Mouse (Mus musculus) neural tube, embryonic 14.5 days (tissue): ENCODE results near the gene Rsad2. TPM values are rescaled to one million over a fixed set of nuclear protein-coding genes. Genes with fewer than 3 reads are reported as not detected.

Source experiments
- ATAC-seq: fragments of 200-750 bp; cut with Nextera tagmentation; 2 replicates; pipeline ENCODE4 v1.8.0; 2017; ENCODE audit warnings: low read depth, mild to moderate bottlenecking, moderate TSS enrichment, moderate library complexity
- H3K27ac ChIP-seq: fragments of 300-500 bp; sonication (generic); 2 replicates; pipeline ENCODE4 v1.5.1; 2014; ENCODE audit warnings: low read depth, mild to moderate bottlenecking, control low read depth, low read length, moderate library complexity, mixed read lengths
- H3K27me3 ChIP-seq: fragments of 300-500 bp; sonication (generic); 2 replicates; pipeline ENCODE4 v1.6.1; 2014; ENCODE audit warnings: low read length; ENCODE audit not compliant: control insufficient read depth, insufficient read depth
- H3K36me3 ChIP-seq: fragments of 300-500 bp; sonication (generic); 2 replicates; pipeline ENCODE4 v1.6.1; 2014; ENCODE audit warnings: low read length, mixed read lengths; ENCODE audit not compliant: control insufficient read depth, insufficient read depth
- H3K4me1 ChIP-seq: fragments of 300-500 bp; sonication (generic); 2 replicates; pipeline ENCODE4 v1.6.1; 2014; ENCODE audit warnings: low read length; ENCODE audit not compliant: control insufficient read depth, insufficient read depth
- H3K4me2 ChIP-seq: fragments of 300-500 bp; sonication (generic); 2 replicates; pipeline ENCODE4 v1.6.1; 2014; ENCODE audit warnings: mild to moderate bottlenecking, low read depth, low read length, control low read depth
- H3K4me3 ChIP-seq: fragments of 300-500 bp; sonication (generic); 2 replicates; pipeline ENCODE4 v1.5.1; 2014; ENCODE audit warnings: low read depth, low read length, control low read depth, mixed read lengths
- H3K9ac ChIP-seq: fragments of 300-500 bp; sonication (generic); replicated peaks from 2 replicates; pipeline ENCODE4 v1.6.1; 2014; ENCODE audit warnings: low read depth, mild to moderate bottlenecking, control low read depth, low read length, mixed read lengths
- H3K9me3 ChIP-seq: fragments of 300-500 bp; sonication (generic); 2 replicates; pipeline ENCODE4 v1.6.1; 2016; ENCODE audit warnings: low read length; ENCODE audit not compliant: control insufficient read depth
- WGBS: fragments of 180-500 bp; shearing (Covaris S2); extraction: QIAGEN DNeasy Blood & Tissue Kit; methylation state at CpG from one replicate; pipeline ENCODE4 v1.1.7; 2014; 5-methylcytosine and 5-hydroxymethylcytosine counted together
- polyA plus RNA-seq: library from polyadenylated mRNA; unstranded; fragments of >200 nt; fragmentation: Nextera tagmentation; extraction: Ambion mirVana; gene quantifications from 2 replicates; pipeline ENCODE4 v1.2.1, GENCODE M21; 2014

Rsad2 gene
- polyA plus RNA-seq, 1 experiment from 2014 or later = 0.21 TPM

DNA sequence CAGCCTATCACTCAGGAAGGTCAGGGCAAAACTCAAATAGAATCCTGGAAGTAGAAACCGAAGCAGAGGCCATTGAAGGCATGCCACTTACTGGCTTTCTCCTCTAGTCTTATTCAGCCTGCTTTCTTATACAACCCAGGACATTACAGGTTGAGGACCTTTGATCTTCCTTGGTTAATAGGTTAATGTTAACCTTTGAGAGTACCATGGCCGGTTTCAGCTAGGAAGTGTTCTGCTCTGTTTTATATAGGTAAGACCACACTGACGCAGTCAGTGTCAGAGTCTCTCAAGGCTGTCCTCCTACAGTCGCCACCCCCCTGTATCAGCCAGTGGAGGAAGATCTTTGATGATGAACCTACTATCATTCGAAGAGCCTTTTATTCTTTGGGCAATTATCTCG lies 17.5 kb upstream of the Rsad2 start:
- WGBS = 90% methylated on average over 6 of the region's 6 CpGs
- ATAC-seq = no peak
- H3K27ac ChIP-seq = no peak overlapping the region
- no peak overlapping the region for H3K9ac ChIP-seq
- H3K4me3 ChIP-seq = no peak overlapping the region
- no peaks in the 10 kb centered on the region for H3K9me3 ChIP-seq
- H3K36me3 ChIP-seq = no peaks in the 10 kb centered on the region
- H3K27me3 ChIP-seq = no peaks in the 10 kb centered on the region
- H3K4me1 ChIP-seq = no peaks in the 10 kb centered on the region
- no peak overlapping the region for H3K4me2 ChIP-seq

DNA sequence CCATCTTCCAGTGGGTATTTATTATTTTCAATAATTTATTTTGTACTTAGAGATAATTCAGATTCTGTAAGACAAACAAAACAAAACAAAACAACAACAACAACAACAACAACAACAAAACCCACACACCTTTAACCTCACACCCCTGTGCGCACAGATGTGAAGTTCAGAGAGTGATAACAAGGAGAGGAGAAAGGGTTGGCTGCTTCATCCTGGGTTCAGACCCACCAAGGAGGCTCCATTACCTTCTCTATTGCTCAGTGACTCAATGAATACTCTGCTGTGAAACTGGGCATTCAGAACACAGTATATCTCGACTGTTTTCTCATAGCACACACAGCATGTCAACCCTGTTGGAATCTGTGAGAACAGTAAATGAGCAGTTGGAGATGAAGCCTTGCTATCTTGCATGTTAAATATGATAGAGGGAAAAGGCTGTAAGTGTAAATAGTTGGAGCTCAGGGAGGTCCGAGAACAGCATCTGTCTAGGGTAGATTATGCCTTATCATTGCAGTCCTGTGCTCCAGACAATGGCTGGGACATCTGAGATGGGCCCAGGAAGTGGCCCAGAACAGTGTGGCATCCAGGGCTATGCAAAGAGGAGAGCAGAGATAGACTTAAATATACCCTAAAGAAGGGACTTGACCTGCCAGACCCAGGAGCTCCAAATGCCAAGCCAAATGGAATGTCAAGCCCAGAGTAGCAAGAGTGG lies 16.7 kb upstream of the Rsad2 start:
- H3K36me3 ChIP-seq = no peaks in the 10 kb centered on the region
- no peak for ATAC-seq
- H3K27me3 ChIP-seq = no peaks in the 10 kb centered on the region
- no peak overlapping the region for H3K27ac ChIP-seq
- WGBS = 87% methylated on average over 3 of the region's 3 CpGs
- no peaks in the 10 kb centered on the region for H3K9me3 ChIP-seq
- H3K4me2 ChIP-seq = no peak overlapping the region
- H3K4me1 ChIP-seq = no peaks in the 10 kb centered on the region
- H3K9ac ChIP-seq = no peak overlapping the region
- no peak overlapping the region for H3K4me3 ChIP-seq

DNA sequence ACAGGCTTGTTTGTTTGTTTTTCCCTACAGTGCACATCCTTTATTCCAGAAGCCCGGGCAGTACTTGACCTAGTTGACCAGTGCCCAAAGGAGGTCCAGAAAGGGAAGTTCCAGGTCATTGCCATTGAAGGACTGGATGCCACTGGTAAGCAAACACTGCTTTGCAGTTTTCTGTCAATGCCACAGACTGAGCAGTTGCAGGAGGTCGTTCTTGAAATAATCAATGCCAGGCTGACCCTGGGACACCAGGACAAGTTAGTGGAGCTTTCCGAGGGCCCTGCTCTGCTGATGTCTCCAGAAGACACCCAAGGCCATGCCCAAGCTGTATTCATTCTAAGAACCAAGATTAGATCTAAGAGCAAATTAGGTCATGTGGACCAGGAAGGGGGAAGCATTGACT lies 15.1 kb upstream of the Rsad2 start:
- ATAC-seq = no peak
- Histone ChIP-seq H3K27ac (no peak overlapping the region), H3K36me3 (no peaks in the 10 kb centered on the region), H3K9ac (no peak overlapping the region), H3K4me2 (no peak overlapping the region), H3K4me3 (no peak overlapping the region), H3K4me1 (no peaks in the 10 kb centered on the region), H3K27me3 (no peaks in the 10 kb centered on the region), H3K9me3 (no peaks in the 10 kb centered on the region)
- 74% methylated on average over 3 of the region's 3 CpGs for WGBS

DNA sequence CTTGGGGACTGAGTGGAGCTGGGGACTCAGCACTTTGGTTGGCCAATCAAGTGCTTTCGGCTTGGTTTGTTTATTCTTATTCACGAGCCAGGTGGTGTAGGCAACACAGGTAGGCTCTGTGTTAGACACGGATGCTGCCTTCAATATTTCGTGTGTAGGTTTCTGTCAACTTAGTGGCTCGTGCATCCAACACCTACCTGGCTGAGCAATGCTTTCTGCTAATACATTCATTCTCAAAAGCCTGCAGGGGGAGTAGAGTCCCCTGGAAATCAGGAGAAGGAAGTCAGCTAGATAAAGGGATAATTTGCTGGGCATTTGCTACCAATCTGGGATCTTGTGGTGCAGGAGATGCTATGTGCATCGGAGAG lies 13.8 kb upstream of the Rsad2 start:
- peak overlapping the region; percentile 89 for H3K27ac ChIP-seq
- peak overlapping the region; percentile 78 for H3K9ac ChIP-seq
- no peaks in the 10 kb centered on the region for H3K9me3 ChIP-seq
- no peaks in the 10 kb centered on the region for H3K4me1 ChIP-seq
- peak overlapping the region; percentile 89 for H3K4me2 ChIP-seq
- H3K27me3 ChIP-seq = no peaks in the 10 kb centered on the region
- WGBS = 26% methylated on average over 6 of the region's 6 CpGs
- no peak for ATAC-seq
- H3K4me3 ChIP-seq = peak overlapping the region; percentile 53
- H3K36me3 ChIP-seq = no peaks in the 10 kb centered on the region

DNA sequence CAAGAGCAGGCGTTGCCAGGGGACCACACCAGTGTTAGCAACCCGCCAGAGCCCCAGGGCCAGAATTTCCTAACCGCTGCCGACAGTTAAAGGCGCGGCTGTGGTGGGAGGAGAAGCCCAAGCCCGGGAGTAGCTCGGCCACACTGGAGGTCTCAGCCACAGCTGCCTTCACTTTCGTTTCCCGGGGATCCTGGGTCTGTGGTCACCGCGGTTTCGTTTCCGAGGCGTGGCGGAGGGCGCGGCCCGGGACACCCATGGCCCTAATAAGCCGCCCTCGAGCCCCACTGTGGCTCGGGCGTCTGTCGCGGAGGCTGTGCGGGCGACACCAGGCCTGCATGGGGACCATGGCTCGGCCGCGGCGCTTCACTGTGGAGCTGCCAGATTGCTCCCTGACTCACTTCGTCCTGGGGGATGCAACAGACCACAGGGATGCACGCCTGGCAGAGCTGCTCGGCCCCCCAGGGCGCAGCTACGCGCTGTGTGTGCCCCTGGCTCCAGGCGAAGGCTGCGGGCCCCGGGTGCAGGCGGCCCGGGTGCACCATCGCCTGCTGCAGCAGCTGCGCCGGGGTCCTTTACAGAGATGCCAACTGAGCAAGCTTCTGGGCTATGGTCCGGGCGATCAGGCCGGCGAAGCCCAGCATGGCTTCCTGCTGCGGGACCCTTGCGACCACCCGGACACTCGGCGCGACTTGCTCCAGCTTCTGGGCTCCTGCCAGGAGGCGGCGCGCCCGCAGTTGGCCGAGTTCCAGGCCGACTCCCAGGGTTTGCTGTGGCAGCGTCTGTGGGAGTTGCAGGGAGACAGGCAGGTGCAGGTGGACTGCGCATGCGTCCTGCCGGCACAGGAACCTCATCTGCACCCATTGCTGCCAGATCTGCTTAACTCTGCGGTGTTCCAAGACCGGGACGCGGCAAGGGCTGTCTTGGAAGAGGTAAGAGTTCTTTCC lies 13.1 kb upstream of the Rsad2 start, which contains the start of gene Cmpk2:
Gene Cmpk2 (plus strand): TSS at position 107 of the 944 bp plus-strand sequence.
- H3K36me3 ChIP-seq = no peaks in the 10 kb centered on the region
- no peaks in the 10 kb centered on the region for H3K27me3 ChIP-seq
- no peaks in the 10 kb centered on the region for H3K4me1 ChIP-seq
- H3K9me3 ChIP-seq = no peaks in the 10 kb centered on the region
- H3K4me2 ChIP-seq = peak within 1 kb of the TSS; percentile 89
- H3K4me3 ChIP-seq = peak within 1 kb of the TSS; percentile 53
- peak within 1 kb of the TSS; percentile 78 for H3K9ac ChIP-seq
- WGBS = under 1% methylated on average over 68 of the region's 69 CpGs
- ATAC-seq = peak; percentile 87
- peak within 1 kb of the TSS; percentile 89 for H3K27ac ChIP-seq

DNA sequence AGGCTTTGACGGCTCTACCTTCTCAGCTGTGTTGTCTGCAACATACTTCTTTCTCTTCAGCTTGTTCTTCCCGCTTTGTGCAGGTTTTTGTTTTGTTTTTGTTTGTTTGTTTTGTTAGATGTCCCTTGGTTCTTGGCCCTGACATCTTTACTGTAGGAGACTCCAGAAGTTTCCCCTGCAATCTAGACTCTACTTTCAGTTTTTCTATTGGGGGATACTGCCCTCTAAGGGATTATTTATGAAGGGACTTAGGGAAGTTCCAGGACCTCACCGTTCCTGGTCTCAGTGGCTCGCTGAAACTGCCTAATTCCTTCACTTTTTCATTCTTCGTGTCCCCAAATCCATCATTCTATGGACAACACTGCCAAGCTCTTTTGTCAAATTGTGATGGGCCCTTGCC lies 9.3 kb upstream of the Rsad2 start:
- no peak overlapping the region for H3K4me2 ChIP-seq
- ATAC-seq = no peak
- no peaks in the 10 kb centered on the region for H3K36me3 ChIP-seq
- H3K4me3 ChIP-seq = no peak overlapping the region
- H3K9ac ChIP-seq = no peak overlapping the region
- no peaks in the 10 kb centered on the region for H3K27me3 ChIP-seq
- H3K4me1 ChIP-seq = no peaks in the 10 kb centered on the region
- no peak overlapping the region for H3K27ac ChIP-seq
- no peaks in the 10 kb centered on the region for H3K9me3 ChIP-seq
- WGBS = 60% methylated on average over 5 of the region's 5 CpGs

DNA sequence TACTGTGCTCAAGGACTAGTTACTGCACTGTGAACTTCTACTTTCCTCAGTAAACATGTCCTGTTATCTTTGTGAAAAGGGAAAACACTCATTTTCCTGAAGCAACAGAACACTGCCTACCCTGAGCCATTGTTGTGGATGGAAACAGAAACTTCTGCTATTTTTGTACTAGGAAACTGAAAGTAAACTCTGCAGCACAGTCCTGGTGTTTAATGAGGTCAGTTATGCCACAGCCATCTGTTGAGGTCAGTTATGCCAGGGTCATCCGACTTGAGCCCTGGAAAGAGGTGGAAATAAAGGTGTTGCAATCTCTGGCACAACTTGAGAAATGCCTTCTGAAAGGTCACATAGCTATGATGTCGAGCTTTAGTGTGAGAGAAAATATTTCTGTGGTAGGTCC lies 3.8 kb upstream of the Rsad2 start:
- WGBS = 70% methylated on average over 2 of the region's 2 CpGs
- H3K9me3 ChIP-seq = no peaks in the 10 kb centered on the region
- H3K27ac ChIP-seq = no peak overlapping the region
- no peak overlapping the region for H3K9ac ChIP-seq
- no peaks in the 10 kb centered on the region for H3K27me3 ChIP-seq
- no peaks in the 10 kb centered on the region for H3K36me3 ChIP-seq
- no peaks in the 10 kb centered on the region for H3K4me1 ChIP-seq
- H3K4me3 ChIP-seq = no peak overlapping the region
- no peak overlapping the region for H3K4me2 ChIP-seq
- no peak for ATAC-seq

DNA sequence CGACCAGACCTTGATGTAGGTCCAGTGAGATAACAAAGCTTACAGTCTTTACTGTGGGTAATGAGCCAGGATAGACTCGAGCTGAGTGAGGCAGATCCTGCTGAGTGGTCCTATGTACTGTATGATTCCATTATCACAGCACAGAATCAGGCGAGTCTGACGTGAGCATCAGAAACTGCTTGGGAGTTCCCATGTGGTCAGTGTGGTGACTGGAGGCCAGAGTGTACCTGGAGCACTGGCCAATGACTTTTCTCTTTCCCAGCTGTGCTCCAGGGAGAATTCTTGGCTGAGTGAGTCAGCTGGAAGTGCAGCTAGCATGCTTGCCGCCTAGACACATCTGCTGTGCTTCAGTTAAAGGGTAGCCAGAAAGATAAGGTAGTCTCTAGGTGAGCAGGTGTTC lies 1.6 kb downstream of the Rsad2 start:
- no peaks in the 10 kb centered on the region for H3K27me3 ChIP-seq
- H3K27ac ChIP-seq = no peak overlapping the region
- H3K9ac ChIP-seq = no peak overlapping the region
- no peak for ATAC-seq
- H3K9me3 ChIP-seq = no peaks in the 10 kb centered on the region
- no peak overlapping the region for H3K4me2 ChIP-seq
- H3K4me3 ChIP-seq = no peak overlapping the region
- no peaks in the 10 kb centered on the region for H3K36me3 ChIP-seq
- WGBS = 68% methylated on average over 5 of the region's 5 CpGs
- no peaks in the 10 kb centered on the region for H3K4me1 ChIP-seq

DNA sequence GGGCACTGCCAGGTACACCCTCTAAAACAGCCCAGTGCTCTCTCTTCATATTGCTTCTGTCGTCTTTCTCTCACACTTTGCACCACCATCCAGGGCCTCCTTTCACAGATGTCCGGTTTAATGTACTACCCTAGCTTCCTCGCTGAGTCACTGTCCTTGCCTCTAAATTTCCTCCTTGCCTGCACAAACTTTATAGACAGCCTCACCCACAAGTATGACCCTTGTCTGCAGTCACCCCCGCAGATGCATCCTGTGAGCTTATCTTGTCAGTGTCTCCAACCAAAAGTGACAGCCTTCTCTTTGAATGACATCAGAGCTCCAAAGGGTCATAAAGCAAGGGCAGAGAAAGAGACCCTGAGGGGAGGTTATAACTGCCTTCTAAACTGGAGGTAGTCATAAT lies 3.3 kb downstream of the Rsad2 start:
- 79% methylated on average over 4 of the region's 4 CpGs for WGBS
- Histone ChIP-seq H3K27me3 (no peaks in the 10 kb centered on the region), H3K4me3 (no peak overlapping the region), H3K27ac (no peak overlapping the region), H3K9ac (no peak overlapping the region), H3K4me1 (no peaks in the 10 kb centered on the region), H3K4me2 (no peak overlapping the region), H3K36me3 (no peaks in the 10 kb centered on the region), H3K9me3 (no peaks in the 10 kb centered on the region)
- no peak for ATAC-seq
